Mouse (Mus musculus) layer of hippocampus, postnatal 14 days (tissue): ENCODE results near the gene Rxrb. TPM values are rescaled to one million over a fixed set of nuclear protein-coding genes. Genes with fewer than 3 reads are reported as not detected.
"Not testable (repeated sequence)": the region's sequence is repeated elsewhere in the genome, so short reads cannot be mapped to it uniquely, and the experiment has no call there.

ENCODE experiments used
- DNase-seq, 2 experiments: peaks; one replicate each; pipeline ENCODE4 v3.0.0; 2021 to 2022; ENCODE audit warnings: low spot score in 2 of 2, mixed read lengths in 1 of 2
- long read RNA-seq, 2 experiments: library from polyadenylated mRNA; stranded (forward); transcript quantifications; one replicate each; pipeline ENCODE4 v2.0.0; 2021
- total RNA-seq, 2 experiments: library from RNA; stranded (reverse); gene quantifications; 2 replicates each; pipeline ENCODE4 v1.2.3; 2021

The Rxrb gene
- 10 to 100 TPM; 70.9 to 72.1 TPM for total RNA-seq
- long read RNA-seq, experiment 1, transcript Rxrb-201 (10 exons, 2,627 nt) = major isoform, 40 of 110 reads
- long read RNA-seq, experiment 1, transcript Rxrb-207 (10 exons, 2,577 nt) = major isoform, 40 of 110 reads
- long read RNA-seq, experiment 1, partial matches to known transcripts = 4 of 110 reads
- long read RNA-seq, experiment 1, other reads (novel, unspliced or antisense) = 17 of 110 reads
- long read RNA-seq, experiment 2, transcript Rxrb-203 (10 exons, 2,502 nt) = minor isoform, 6 of 129 reads
- long read RNA-seq, experiment 2, transcript Rxrb-201 (10 exons, 2,627 nt) = major isoform, 42 of 129 reads
- long read RNA-seq, experiment 2, transcript Rxrb-207 (10 exons, 2,577 nt) = minor isoform, 40 of 129 reads
- long read RNA-seq, experiment 2, partial matches to known transcripts = 29 of 129 reads
- long read RNA-seq, experiment 2, other reads (novel, unspliced or antisense) = 5 of 129 reads

DNA sequence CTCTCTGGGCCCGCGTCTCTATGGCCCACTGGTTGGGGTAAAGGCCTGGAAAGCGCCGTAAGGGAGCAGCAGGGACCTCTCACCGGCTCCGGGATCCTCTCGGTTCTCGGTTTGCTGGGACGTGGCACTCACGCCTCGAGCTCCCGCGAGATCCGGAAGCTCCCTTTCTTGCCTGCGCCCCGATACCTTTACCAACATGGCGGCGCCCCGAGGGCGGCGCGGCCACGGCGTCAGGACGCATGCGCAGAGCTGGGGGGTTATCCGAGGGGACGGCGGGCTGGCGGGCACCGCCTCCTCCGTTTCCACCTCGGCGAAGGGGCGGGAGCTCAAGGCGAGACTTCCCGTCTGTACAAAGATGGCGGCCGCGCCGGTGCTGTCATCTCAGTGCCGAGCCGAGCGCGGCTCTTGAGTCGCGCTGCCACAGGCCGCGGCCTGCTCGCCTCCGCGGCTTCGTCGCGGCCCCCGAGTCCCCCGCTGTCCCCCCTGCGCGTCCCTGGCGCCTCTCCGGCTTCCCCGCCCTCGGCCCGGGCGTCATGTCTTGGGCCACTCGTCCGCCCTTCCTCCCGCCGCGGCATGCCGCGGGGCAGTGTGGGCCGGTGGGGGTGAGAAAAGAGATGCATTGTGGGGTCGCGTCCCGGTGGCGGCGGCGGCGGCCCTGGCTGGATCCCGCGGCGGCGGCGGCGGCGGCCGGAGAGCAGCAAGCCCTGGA is at the start of gene Rxrb, which contains the start of gene Slc39a7:
TSS of gene Rxrb (plus strand) at position 348 of the 709 bp plus-strand sequence.
TSS of gene Slc39a7 (minus strand) at position 218 of the 709 bp plus-strand sequence.
- peak; percentile 98 to 99 for DNase-seq

DNA sequence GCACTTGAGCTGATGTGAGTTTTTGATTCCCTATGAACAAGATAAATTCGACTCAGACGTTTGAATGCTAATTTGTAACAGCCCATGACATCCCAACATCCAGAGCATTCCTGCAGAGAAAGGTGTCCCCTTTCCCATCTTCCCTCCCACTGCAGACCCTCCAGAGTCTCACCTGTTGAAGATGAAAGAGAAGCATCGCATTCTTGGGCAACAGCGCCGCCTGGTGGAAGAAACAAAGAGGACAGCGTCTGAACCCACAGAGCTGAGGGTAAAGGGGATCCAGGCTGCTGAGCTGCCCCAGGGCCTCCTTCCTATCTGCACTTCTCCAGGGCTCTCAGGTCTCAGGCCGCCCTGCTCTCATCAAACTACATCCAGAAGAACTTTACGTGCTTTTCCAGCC is 49.5 kb upstream of the Rxrb start:
- DNase-seq = peak in 1 of 2 experiments; percentile 51

DNA sequence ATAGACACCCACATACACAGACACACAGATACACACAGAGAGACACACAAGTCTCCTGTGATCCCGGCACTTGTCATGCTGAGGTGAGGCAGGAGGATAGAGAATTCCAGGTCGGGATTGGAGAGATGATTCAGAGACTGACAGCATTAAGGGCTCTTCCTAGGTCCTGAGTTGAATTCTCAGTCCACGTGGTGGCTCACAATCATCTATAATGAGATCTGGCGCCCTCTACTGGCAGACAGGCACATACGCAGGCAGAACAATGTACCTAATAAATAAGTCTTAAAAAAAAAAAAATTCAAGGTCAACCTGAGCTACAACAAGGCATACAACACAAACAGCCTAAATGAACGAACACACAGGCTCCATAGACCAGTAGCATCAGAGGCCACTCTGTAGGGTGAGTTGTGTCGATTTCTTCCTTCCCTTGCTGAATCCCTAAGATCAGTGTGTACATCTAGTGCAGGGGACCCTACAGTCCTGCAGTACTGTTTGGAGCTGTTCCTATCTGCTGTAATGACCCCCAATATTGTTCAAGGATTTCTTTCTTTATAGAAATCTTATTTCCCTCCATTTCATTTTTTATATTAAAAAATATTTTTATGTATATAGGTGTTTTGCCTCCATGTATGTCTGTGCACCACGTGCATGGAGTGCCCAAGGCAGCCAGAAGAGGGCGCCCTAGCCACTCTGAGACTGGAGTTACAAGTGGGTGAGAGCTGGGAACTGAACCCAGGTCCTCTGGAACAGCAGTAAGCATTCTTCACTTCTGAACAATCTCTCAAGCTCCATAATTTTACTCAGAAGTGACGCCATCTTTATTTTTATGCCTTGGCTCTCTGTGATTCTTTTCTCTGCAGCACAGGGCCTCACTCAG is 39.6 kb upstream of the Rxrb start:
- DNase-seq = peak; percentile 20 to 59

- no peak for DNase-seq
Measured at GRCm38 (mm10) chr17:33994959-33995358, 36.7 kb upstream of the Rxrb start.

GRCm38 (mm10) chr17:33995651-33996050 is 36.0 kb upstream of the Rxrb start:
- DNase-seq = no peak

DNA sequence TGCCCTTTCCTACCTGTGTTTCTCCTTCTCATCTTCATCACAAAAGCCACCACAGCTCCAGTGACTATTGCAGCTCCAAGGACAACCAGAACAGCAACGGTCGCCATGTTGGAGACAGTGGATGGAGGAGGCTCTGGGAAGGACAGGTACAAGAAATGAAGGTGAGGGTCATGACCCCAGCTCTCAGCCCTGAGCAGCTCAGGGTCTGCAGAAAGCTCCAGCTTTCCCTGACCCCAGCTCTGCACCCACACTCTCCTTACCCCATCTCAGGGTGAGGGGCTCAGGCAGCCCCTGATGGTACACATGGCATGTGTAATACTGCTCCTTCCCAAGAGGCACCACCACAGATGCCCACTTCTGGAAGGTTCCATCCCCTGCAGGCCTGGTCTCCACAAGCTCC is 34.6 kb upstream of the Rxrb start:
- not testable (repeated sequence) for DNase-seq

DNA sequence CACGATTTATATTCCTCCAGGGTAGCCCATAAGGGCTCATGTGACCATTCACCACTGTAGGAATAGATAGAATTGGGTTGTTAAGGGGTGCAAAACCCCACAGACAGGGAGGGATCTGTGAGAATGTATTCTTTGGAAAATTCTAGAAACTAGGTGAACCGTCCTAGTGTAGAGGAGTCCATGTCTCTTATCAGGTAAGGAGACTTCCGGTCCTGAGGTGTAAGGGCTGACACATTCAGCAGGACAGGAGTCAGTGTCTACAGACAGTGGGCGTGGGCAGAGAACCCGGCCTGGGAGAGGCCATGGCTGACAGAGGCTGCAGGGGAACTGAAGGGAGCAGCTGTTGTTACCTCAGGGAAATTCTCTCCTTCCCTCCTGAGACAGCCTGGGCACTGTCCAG is 32.9 kb upstream of the Rxrb start:
- DNase-seq = not testable (repeated sequence)

DNA sequence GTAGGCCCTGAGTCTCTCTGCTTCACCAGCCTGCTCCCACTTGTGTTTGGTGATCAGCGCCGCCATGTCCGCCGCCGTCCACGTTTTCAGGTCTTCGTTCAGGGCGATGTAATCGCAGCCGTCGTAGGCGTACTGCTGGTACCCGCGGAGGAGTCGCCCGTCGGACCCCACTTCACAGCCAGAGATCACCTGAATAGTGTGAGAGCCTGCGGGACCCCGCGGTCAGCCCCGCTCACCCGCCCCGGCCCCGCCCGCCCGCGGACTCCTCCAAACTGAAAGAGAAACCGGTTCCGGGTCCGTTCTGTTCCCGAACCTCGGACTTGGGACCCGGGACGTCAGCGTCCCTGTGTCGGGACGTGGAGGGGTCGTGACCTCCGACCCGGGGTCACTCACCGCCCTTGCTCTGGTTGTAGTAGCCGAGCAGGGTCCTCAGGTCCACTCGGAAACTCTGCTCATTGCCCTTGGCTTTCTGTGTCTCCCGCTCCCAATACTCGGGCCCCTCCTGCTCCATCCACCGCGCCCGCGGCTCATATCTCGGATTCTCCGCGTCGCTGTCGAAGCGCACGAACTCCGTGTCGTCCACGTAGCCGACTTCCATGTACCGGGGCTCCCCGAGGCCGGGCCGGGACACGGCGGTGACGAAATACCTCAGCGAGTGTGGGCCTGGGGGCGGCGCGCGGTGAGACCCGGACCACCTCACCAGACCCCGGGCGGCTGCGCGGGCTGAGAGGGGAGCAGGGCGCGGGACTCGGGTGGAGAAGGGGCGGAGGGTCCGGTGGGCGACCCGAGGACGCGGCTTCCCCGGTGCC is 32.1 kb upstream of the Rxrb start:
- DNase-seq = no peak

- DNase-seq = peak in 1 of 2 experiments; percentile 72
Measured at GRCm38 (mm10) chr17:34000150-34000537, 31.5 kb upstream of the Rxrb start, which contains the start of gene H2-K1. H2-K1 (minus strand) TSS chr17:34000347.

- DNase-seq = not testable (repeated sequence)
Measured at GRCm38 (mm10) chr17:34000796-34001195, 30.8 kb upstream of the Rxrb start.

DNA sequence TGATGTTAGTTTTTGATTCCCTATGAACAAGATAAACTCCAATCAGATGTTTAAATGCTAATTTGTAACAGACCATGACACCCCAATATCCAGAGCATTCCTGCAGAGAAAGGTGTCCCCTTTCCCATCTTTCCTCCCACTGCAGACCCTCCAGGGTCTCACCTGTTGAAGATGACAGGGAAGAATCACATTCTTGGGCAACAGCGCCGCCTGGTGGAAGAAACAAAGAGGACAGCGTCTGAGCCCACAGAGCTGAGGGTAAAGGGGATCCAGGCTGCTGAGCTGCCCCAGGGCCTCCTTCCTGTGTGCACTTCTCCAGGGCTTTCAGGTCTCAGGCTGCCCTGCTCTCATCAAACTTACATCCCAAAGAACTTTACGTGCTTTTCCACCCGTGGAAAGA is 28.2 kb upstream of the Rxrb start:
- DNase-seq = peak in 1 of 2 experiments; percentile 22

- no peak for DNase-seq
Measured at GRCm38 (mm10) chr17:34006570-34006969, 25.0 kb upstream of the Rxrb start.

- no peak for DNase-seq
Measured at GRCm38 (mm10) chr17:34010156-34010555, 21.5 kb upstream of the Rxrb start.

- DNase-seq = no peak
Measured at GRCm38 (mm10) chr17:34013436-34013835, 18.2 kb upstream of the Rxrb start.

GRCm38 (mm10) chr17:34021539-34022413 is 9.8 kb upstream of the Rxrb start:
- DNase-seq = no peak

DNA sequence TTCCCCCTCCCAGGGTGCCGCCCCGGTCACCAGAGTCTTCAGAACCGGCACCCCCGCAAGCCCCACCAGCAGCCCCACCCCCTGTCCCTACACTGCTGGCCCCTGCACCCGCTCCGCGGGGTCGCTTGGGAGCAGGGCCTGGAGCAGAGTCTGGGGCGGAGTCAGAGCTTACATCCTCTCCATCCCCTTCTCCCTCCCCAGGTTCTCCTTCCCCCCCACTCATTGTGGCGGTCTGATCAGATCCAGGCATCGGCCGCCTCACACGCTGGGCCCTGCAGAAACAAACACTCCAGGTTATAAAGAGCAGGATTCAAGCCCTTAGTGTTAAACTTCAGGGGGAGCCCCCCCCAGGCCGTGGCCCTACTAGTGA is 9.2 kb upstream of the Rxrb start:
- DNase-seq = no peak

GRCm38 (mm10) chr17:34022987-34023386 is 8.6 kb upstream of the Rxrb start:
- peak in 1 of 2 experiments; percentile 13 for DNase-seq

DNA sequence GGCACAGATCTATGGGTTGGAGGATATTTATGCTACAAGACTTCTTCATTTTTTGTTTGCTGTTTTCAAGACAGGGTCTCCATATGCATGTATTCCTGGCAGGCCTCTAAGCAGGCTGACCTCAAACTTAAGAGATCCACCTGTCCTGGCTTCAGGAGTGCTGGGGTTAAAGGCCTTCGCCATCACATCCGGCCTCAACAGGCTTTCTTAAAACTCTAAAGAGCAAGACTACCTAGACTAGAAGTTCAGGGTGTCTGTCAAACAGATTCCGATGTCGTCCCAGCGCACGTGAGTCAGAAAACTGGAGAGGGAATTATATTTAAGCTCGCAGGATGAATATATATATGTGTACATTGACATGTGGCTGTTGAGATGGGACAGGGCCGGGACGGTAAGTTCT is 7.9 kb upstream of the Rxrb start:
- DNase-seq = no peak

GRCm38 (mm10) chr17:34024317-34024821 is 7.2 kb upstream of the Rxrb start, which contains the start of gene Ring1:
Ring1 (minus strand) TSS chr17:34024680.
- DNase-seq = peak; percentile 87 to 93
